Mouse (Mus musculus) A20 (cell line): ENCODE results near the gene Rbm31y.
"Not testable (repeated sequence)": the region's sequence is repeated elsewhere in the genome, so short reads cannot be mapped to it uniquely, and the experiment has no call there.

Experiments
- DNase-seq: peaks from one replicate; pipeline ENCODE4 v3.0.0-alpha.2; 2011; ENCODE audit warnings: low read depth, low spot score

Gene Rbm31y

DNA sequence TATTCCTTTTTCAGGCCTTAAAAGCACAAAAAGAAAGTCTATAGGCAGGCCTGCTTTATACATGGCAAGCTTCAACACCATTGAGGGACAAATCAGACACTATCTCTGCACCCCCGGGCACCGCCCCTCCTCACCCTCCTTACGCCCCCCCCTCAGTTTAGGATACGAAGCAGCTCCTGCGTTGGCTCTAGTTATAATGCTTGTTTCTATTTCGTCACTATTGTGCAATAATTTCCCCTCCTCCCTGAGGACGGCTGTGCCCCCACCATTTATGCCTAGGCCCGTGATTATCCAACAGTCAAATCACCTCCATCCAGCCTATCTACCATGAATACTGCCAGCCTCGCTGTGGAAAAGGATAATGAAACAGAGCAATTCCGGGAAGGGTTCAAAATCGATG, at the start of gene Rbm31y:
TSS of gene Rbm31y (plus strand) at position 301 of the 400 bp plus-strand sequence.
- not testable (repeated sequence) for DNase-seq
